Mouse (Mus musculus) 416B (cell line): ENCODE measurements at regions not wholly inside any gene's neighbourhood (a gene's known extent, or its start where the extent isn't known, plus 50 kb on each side); places are given as distances from the start of the nearest gene placed in this dataset.
A peak's percentile ranks its signal among the peaks of the same experiment; 100 is the strongest.

Experiments used
- DNase-seq: peaks from one replicate; pipeline ENCODE4 v3.0.0; 2011; ENCODE audit warnings: low read depth

- no peak for DNase-seq
Observed at GRCm38 (mm10) chr11:56442381-56442780, 401.6 kb upstream of the Nmur2 start.

GRCm38 (mm10) chr11:56441071-56441470 is 400.3 kb upstream of the Nmur2 start:
- no peak for DNase-seq

- DNase-seq: no peak
Observed at GRCm38 (mm10) chr11:56431089-56431488, 390.3 kb upstream of the Nmur2 start.

- no peak for DNase-seq
Observed at GRCm38 (mm10) chr11:56384761-56385160, 344.0 kb upstream of the Nmur2 start.

- no peak for DNase-seq
Observed at GRCm38 (mm10) chr11:56377535-56377934, 336.7 kb upstream of the Nmur2 start.

GRCm38 (mm10) chr11:56374329-56374728 is 333.5 kb upstream of the Nmur2 start:
- DNase-seq: no peak

GRCm38 (mm10) chr11:56373624-56374023 is 332.8 kb upstream of the Nmur2 start:
- no peak for DNase-seq

- no peak for DNase-seq
Observed at GRCm38 (mm10) chr11:56357690-56358089, 316.9 kb upstream of the Nmur2 start.

GRCm38 (mm10) chr11:56351798-56352366 is 311.1 kb upstream of the Nmur2 start:
- no peak for DNase-seq

- DNase-seq: no peak
Observed at GRCm38 (mm10) chr11:56351231-56351630, 310.4 kb upstream of the Nmur2 start.

GRCm38 (mm10) chr11:56349766-56350165 is 309.0 kb upstream of the Nmur2 start:
- no peak for DNase-seq

- DNase-seq: no peak
Observed at GRCm38 (mm10) chr11:56348408-56348807, 307.6 kb upstream of the Nmur2 start.

GRCm38 (mm10) chr11:56343083-56343482 is 302.3 kb upstream of the Nmur2 start:
- DNase-seq: no peak

- DNase-seq: no peak
Observed at GRCm38 (mm10) chr11:56341731-56342130, 300.9 kb upstream of the Nmur2 start.

- DNase-seq: no peak
Observed at GRCm38 (mm10) chr11:56341040-56341439, 300.2 kb upstream of the Nmur2 start.

- no peak for DNase-seq
Observed at GRCm38 (mm10) chr11:56338511-56338910, 297.7 kb upstream of the Nmur2 start.

- no peak for DNase-seq
Observed at GRCm38 (mm10) chr11:56335937-56336336, 295.1 kb upstream of the Nmur2 start.

GRCm38 (mm10) chr11:56320293-56320692 is 279.5 kb upstream of the Nmur2 start:
- no peak for DNase-seq

GRCm38 (mm10) chr11:56315221-56315987 is 274.6 kb upstream of the Nmur2 start:
- no peak for DNase-seq

- DNase-seq: no peak
Observed at GRCm38 (mm10) chr11:56309549-56309948, 268.7 kb upstream of the Nmur2 start.

GRCm38 (mm10) chr11:56308383-56309105 is 267.7 kb upstream of the Nmur2 start:
- no peak for DNase-seq

- DNase-seq: peak; percentile 11
Observed at GRCm38 (mm10) chr11:56307051-56307450, 266.2 kb upstream of the Nmur2 start.
